Comparison of ENCODE assay signal across 21 mouse cellular contexts in genomic region chr7:75302523-75303215, GRCm38 (mm10). TPM values are rescaled to one million over a fixed set of nuclear protein-coding genes. Genes with fewer than 3 reads are reported as not detected.
DNase-seq lines count a peak whose midpoint lies in the region; ATAC-seq and TF ChIP-seq lines count a peak whose summit lies in the region.
"Had no signal": no experiment of that assay in that cellular context is flagged by ENCODE, and none has a peak within 500 bp of the region (broad histone marks: within the 10 kb centered on the region; RNA-seq: fewer than 3 reads in every experiment).

No protein-coding gene starts in this region.

- no peaks in the 10 kb centered on the region for H3K36me3 ChIP-seq in kidney, embryonic 14.5 days (ENCODE audit: control insufficient read depth, insufficient read depth, low read length)
- no peaks in the 10 kb centered on the region for H3K36me3 ChIP-seq in kidney, embryonic 16.5 days (ENCODE audit: insufficient read depth, low read length)
- H3K36me3 ChIP-seq: embryonic facial prominence, embryonic 12.5 days; heart, embryonic 13.5 days; limb, embryonic 12.5 days; stomach, embryonic 15.5 days had no signal

- H3K27ac ChIP-seq in left cerebral cortex, adult 2 months, result peak overlapping the region; percentile 75
- H3K27ac ChIP-seq in kidney, embryonic 14.5 days (ENCODE audit: low read depth, low read length), result no peak overlapping the region
- H3K27ac ChIP-seq in kidney, embryonic 16.5 days (ENCODE audit: low read length), result no peak overlapping the region
- H3K27ac ChIP-seq: embryonic facial prominence, embryonic 12.5 days; heart, embryonic 13.5 days; limb, embryonic 12.5 days; liver, embryonic 14.5 days; stomach, embryonic 15.5 days had no signal

- intact Hi-C loops in left cerebral cortex, adult 2 months (cut with DNase I), result loop anchor here (1.0 to 2.0 kb wide), 3 partner anchors 15 to 168 kb away; no protein-coding TSS in a partner anchor
- intact Hi-C loops in left cerebral cortex, postnatal 36 days (cut with DNase I), result no loop called here

- no peaks in the 10 kb centered on the region; the same call in 1 of the 2 replicates for H3K4me1 ChIP-seq in kidney, embryonic 14.5 days (ENCODE audit: control insufficient read depth, insufficient read depth, low read length)
- H3K4me1 ChIP-seq in kidney, embryonic 16.5 days (ENCODE audit: insufficient read depth, low read length), result peaks cover under 1% of the 10 kb centered on the region; the same call in 1 of the 2 replicates
- H3K4me1 ChIP-seq: embryonic facial prominence, embryonic 12.5 days had no signal

- no peak overlapping the region for H3K4me2 ChIP-seq in kidney, embryonic 14.5 days (replicated peaks; ENCODE audit: low read depth, low read length)
- no peak overlapping the region for H3K4me2 ChIP-seq in kidney, embryonic 16.5 days (replicated peaks; ENCODE audit: low read depth, low read length)
- H3K4me2 ChIP-seq: embryonic facial prominence, embryonic 12.5 days; heart, embryonic 13.5 days; limb, embryonic 12.5 days; midbrain, embryonic 11.5 days; stomach, embryonic 15.5 days had no signal

- DNase-seq in left cerebral cortex, adult 2 months (ENCODE audit: extremely low spot score in 1 of 2, low spot score in 2 of 2), result peak in 1 of 2 experiments; percentile 45
- no peak for DNase-seq in left cerebral cortex, postnatal 36 days (ENCODE audit: low spot score in 2 of 2)
- DNase-seq in adrenal gland, postnatal 36 days, result peak; percentile 62 to 74
- peak; percentile 68 to 77 for DNase-seq in cerebellum, postnatal 14 days
- no peak for DNase-seq in kidney, adult 8-10 months
- DNase-seq: forebrain, postnatal 0 days; gastrocnemius, postnatal 36 days; kidney, postnatal 4 days; layer of hippocampus, postnatal 36 days; spleen, adult 18-20 months had no signal

- no peak for TF ChIP-seq CTCF in left cerebral cortex, adult 2 months (IDR thresholded peaks at IDR 0.05)

- H3K9ac ChIP-seq in kidney, embryonic 14.5 days (ENCODE audit: low read depth, low read length), result no peak overlapping the region
- no peak overlapping the region for H3K9ac ChIP-seq in kidney, embryonic 16.5 days (replicated peaks; ENCODE audit: low read length)
- H3K9ac ChIP-seq: embryonic facial prominence, embryonic 12.5 days; forebrain, postnatal 0 days; heart, embryonic 13.5 days; limb, embryonic 12.5 days; liver, embryonic 14.5 days; stomach, embryonic 15.5 days had no signal

- ATAC-seq in kidney, embryonic 14.5 days (ENCODE audit: low FRiP score, low TSS enrichment), result no peak
- no peak for ATAC-seq in kidney, embryonic 16.5 days (ENCODE audit: low FRiP score, low TSS enrichment)
- ATAC-seq: forebrain, postnatal 0 days; intestine, postnatal 0 days; lung, postnatal 0 days had no signal

- WGBS in kidney, embryonic 14.5 days, result 82% methylated on average over 6 of the region's 6 CpGs
- 85% methylated on average over 6 of the region's 6 CpGs for WGBS in kidney, embryonic 16.5 days

- H3K27me3 ChIP-seq in kidney, embryonic 14.5 days (ENCODE audit: control insufficient read depth, insufficient read depth, low read length), result peaks cover 7% of the 10 kb centered on the region; the same call in 1 of the 2 replicates
- peaks cover 8% of the 10 kb centered on the region for H3K27me3 ChIP-seq in kidney, embryonic 16.5 days (ENCODE audit: insufficient read depth, low read length)
- H3K27me3 ChIP-seq: CH12.LX; stomach, embryonic 15.5 days had no signal

- H3K9me3 ChIP-seq in kidney, embryonic 14.5 days (ENCODE audit: control insufficient read depth, low read length), result no peaks in the 10 kb centered on the region
- no peaks in the 10 kb centered on the region for H3K9me3 ChIP-seq in kidney, embryonic 16.5 days (ENCODE audit: low read length)
- H3K9me3 ChIP-seq: embryonic facial prominence, embryonic 12.5 days; heart, embryonic 13.5 days; limb, embryonic 12.5 days; stomach, embryonic 15.5 days had no signal

- no peak overlapping the region; the same call in none of the 2 replicates for H3K4me3 ChIP-seq in left cerebral cortex, adult 2 months
- no peak overlapping the region for H3K4me3 ChIP-seq in kidney, embryonic 14.5 days (ENCODE audit: low read length)
- no peak overlapping the region for H3K4me3 ChIP-seq in kidney, embryonic 16.5 days (ENCODE audit: low read length)
- H3K4me3 ChIP-seq: embryonic facial prominence, embryonic 12.5 days; heart, embryonic 13.5 days; limb, embryonic 12.5 days; stomach, embryonic 15.5 days had no signal

RNA-seq across cellular contexts. Expression of gene Sv2b, which starts 6.4 kb away (rescaled TPM):
- 100 to 1,000 TPM; 348 to 386 TPM for total RNA-seq in left cerebral cortex, adult 2 months (2021)
- total RNA-seq in left cerebral cortex, postnatal 36 days (2021), result 100 to 1,000 TPM; 371 to 401 TPM
- total RNA-seq in adrenal gland, postnatal 36 days (2021), result under 1 TPM; 0.26 to 0.30 TPM
- 0.63 and 1.2 TPM in 2 replicates for polyA plus RNA-seq in kidney, embryonic 14.5 days (2014; fragmentation: Nextera tagmentation; extraction: Ambion mirVana)
- 1.1 and 1.6 TPM in 2 replicates for polyA plus RNA-seq in kidney, embryonic 16.5 days (2015; fragmentation: Nextera tagmentation; extraction: Ambion mirVana)
- total RNA-seq: CH12.LX had no signal

Comparison
In these comparisons a context has a peak if more than half of its experiments do, and no peak if none do; other contexts are left out.
1. DNase-seq: peak in adrenal gland, postnatal 36 days (2 of 2) and cerebellum, postnatal 14 days (2 of 2); none in left cerebral cortex, postnatal 36 days (0 of 2) and kidney, adult 8-10 months (0 of 2).
2. RNA of gene Sv2b, which starts 6.4 kb away (total RNA-seq): 371 to 401 TPM in left cerebral cortex, postnatal 36 days and 348 to 386 TPM in left cerebral cortex, adult 2 months; 0.26 to 0.30 TPM in adrenal gland, postnatal 36 days; every median in the first group is over 100 times any median in the second.